Mouse (Mus musculus) erythroid progenitor cell, adult 5-6 weeks (primary cell): Measurements from ENCODE around the gene Unc5a. TPM values are rescaled to one million over a fixed set of nuclear protein-coding genes. Genes with fewer than 3 reads are reported as not detected.

Source experiments
- ATAC-seq: replicated peaks from 2 replicates; pipeline ENCODE4 v1.8.0; 2016; ENCODE audit warnings: moderate number of reproducible peaks, mild to moderate bottlenecking, moderate TSS enrichment, inconsistent platforms; ENCODE audit not compliant: poor library complexity, low FRiP score, severe bottlenecking
- total RNA-seq, 2 experiments: library from RNA; stranded (forward) in 1 of 2; stranded (reverse) in 1 of 2; fragments of 150-400 nt in 1 of 2; fragments of 186-747, 209-891 nt in 1 of 2; gene quantifications; 2 replicates each; pipeline versions ENCODE4 v1.2.3 to v1.2.4; 2015 to 2017; ENCODE audit warnings: low replicate concordance in 2 of 2

Gene Unc5a
- total RNA-seq, 2 experiments from 2014 or later = not detected

GRCm38 (mm10) chr13:54951166-54951565, 2.0 kb downstream of the Unc5a start:
- no peak for ATAC-seq

- no peak for ATAC-seq
Measured at GRCm38 (mm10) chr13:54954745-54955144, 5.5 kb downstream of the Unc5a start.

- no peak for ATAC-seq
Measured at GRCm38 (mm10) chr13:54955695-54956471, 6.7 kb downstream of the Unc5a start.

- ATAC-seq = no peak
Measured at GRCm38 (mm10) chr13:54957281-54957680, 8.1 kb downstream of the Unc5a start.

- no peak for ATAC-seq
Measured at GRCm38 (mm10) chr13:54959059-54959701, 10.0 kb downstream of the Unc5a start.

- ATAC-seq = no peak
Measured at GRCm38 (mm10) chr13:54959842-54960241, 10.6 kb downstream of the Unc5a start.

GRCm38 (mm10) chr13:54960491-54960890, 11.3 kb downstream of the Unc5a start:
- ATAC-seq = no peak

GRCm38 (mm10) chr13:54965256-54965655, 16.0 kb downstream of the Unc5a start:
- ATAC-seq = no peak

- no peak for ATAC-seq
Measured at GRCm38 (mm10) chr13:54967501-54967900, 18.3 kb downstream of the Unc5a start.

GRCm38 (mm10) chr13:54968636-54969035, 19.4 kb downstream of the Unc5a start:
- no peak for ATAC-seq

- ATAC-seq = no peak
Measured at GRCm38 (mm10) chr13:54969513-54969912, 20.3 kb downstream of the Unc5a start.

GRCm38 (mm10) chr13:54970521-54971247, 21.5 kb downstream of the Unc5a start:
- no peak for ATAC-seq

- ATAC-seq = no peak
Measured at GRCm38 (mm10) chr13:54975546-54975945, 26.3 kb downstream of the Unc5a start.

- ATAC-seq = no peak
Measured at GRCm38 (mm10) chr13:54978804-54979203, 29.6 kb downstream of the Unc5a start.

GRCm38 (mm10) chr13:54980957-54981356, 31.7 kb downstream of the Unc5a start:
- ATAC-seq = no peak

- no peak for ATAC-seq
Measured at GRCm38 (mm10) chr13:54983001-54983400, 33.8 kb downstream of the Unc5a start.

- ATAC-seq = no peak
Measured at GRCm38 (mm10) chr13:54983614-54984013, 34.4 kb downstream of the Unc5a start.

- no peak for ATAC-seq
Measured at GRCm38 (mm10) chr13:54987405-54987804, 38.2 kb downstream of the Unc5a start.

- no peak for ATAC-seq
Measured at GRCm38 (mm10) chr13:54988181-54988760, 39.1 kb downstream of the Unc5a start.

GRCm38 (mm10) chr13:54992215-54992614, 43.0 kb downstream of the Unc5a start:
- ATAC-seq = no peak
